Comparison of ENCODE assay signal across 10 mouse cellular contexts in genomic region chr10:22843440-22844361, GRCm38 (mm10). TPM values are rescaled to one million over a fixed set of nuclear protein-coding genes. Genes with fewer than 3 reads are reported as not detected.
DNase-seq lines count a peak whose midpoint lies in the region; ATAC-seq and TF ChIP-seq lines count a peak whose summit lies in the region.
"Had no signal": no experiment of that assay in that cellular context is flagged by ENCODE, and none has a peak within 500 bp of the region (broad histone marks: within the 10 kb centered on the region; RNA-seq: fewer than 3 reads in every experiment).

No protein-coding gene starts in this region.

- DNase-seq in forebrain, embryonic 10.5 days (ENCODE audit: extremely low spot score, low spot score): no peak
- no peak for DNase-seq in forebrain, postnatal 0 days
- peak; percentile 23 for DNase-seq in lung, embryonic 14.5 days
- DNase-seq in lung, adult 2 months: no peak
- no peak for DNase-seq in ovary, adult 18-20 months (ENCODE audit: low spot score)
- DNase-seq in adrenal gland, postnatal 4 days (ENCODE audit: low spot score in 2 of 2): no peak
- DNase-seq: cerebellum, adult 9-10 months had no signal

- no peak for TF ChIP-seq CTCF in forebrain, postnatal 0 days (IDR thresholded peaks at IDR 0.05; ENCODE audit: low read depth)
- 0 out of 2 replicates have a peak, but pooled peaks have one; percentile 2 for TF ChIP-seq CTCF in lung, embryonic 14.5 days (IDR thresholded peaks at IDR 0.05; ENCODE audit: low read depth)
- TF ChIP-seq CTCF in lung, adult 2 months (IDR thresholded peaks at IDR 0.05; ENCODE audit: insufficient read depth, low read length): no peak

- no peak for TF ChIP-seq POLR2A in lung, adult 2 months (IDR thresholded peaks at IDR 0.05; ENCODE audit: borderline replicate concordance, extremely low read depth, low read depth, low read length)

- under 1% methylated on average over 26 of the region's 26 CpGs for WGBS in forebrain, embryonic 10.5 days
- WGBS in forebrain, postnatal 0 days: 2% methylated on average over 26 of the region's 26 CpGs
- 6% methylated on average over 26 of the region's 26 CpGs for WGBS in lung, embryonic 14.5 days
- WGBS in lung, adult 2 months: 12% methylated on average over 26 of the region's 26 CpGs
- WGBS in limb, embryonic 13.5 days: 1% methylated on average over 26 of the region's 26 CpGs
- WGBS in stomach, embryonic 15.5 days: 8% methylated on average over 26 of the region's 26 CpGs

- no peaks in the 10 kb centered on the region for H3K36me3 ChIP-seq in forebrain, embryonic 10.5 days (replicated peaks)
- no peaks in the 10 kb centered on the region for H3K36me3 ChIP-seq in forebrain, postnatal 0 days (ENCODE audit: insufficient read depth)
- no peaks in the 10 kb centered on the region for H3K36me3 ChIP-seq in lung, embryonic 14.5 days (ENCODE audit: insufficient read depth)
- H3K36me3 ChIP-seq in limb, embryonic 13.5 days: no peaks in the 10 kb centered on the region
- H3K36me3 ChIP-seq in stomach, embryonic 15.5 days: no peaks in the 10 kb centered on the region

- no peaks in the 10 kb centered on the region for H3K9me3 ChIP-seq in forebrain, embryonic 10.5 days
- H3K9me3 ChIP-seq in forebrain, postnatal 0 days (ENCODE audit: low read length): no peaks in the 10 kb centered on the region
- no peaks in the 10 kb centered on the region for H3K9me3 ChIP-seq in lung, embryonic 14.5 days (ENCODE audit: low read depth, low read length)
- H3K9me3 ChIP-seq in limb, embryonic 13.5 days: no peaks in the 10 kb centered on the region
- no peaks in the 10 kb centered on the region for H3K9me3 ChIP-seq in stomach, embryonic 15.5 days

- peaks cover 96% of the 10 kb centered on the region for H3K27me3 ChIP-seq in forebrain, embryonic 10.5 days (ENCODE audit: poor library complexity, severe bottlenecking)
- peaks cover 50% of the 10 kb centered on the region for H3K27me3 ChIP-seq in forebrain, postnatal 0 days (ENCODE audit: insufficient read depth, low read length)
- peaks cover 11% of the 10 kb centered on the region for H3K27me3 ChIP-seq in lung, embryonic 14.5 days (ENCODE audit: insufficient read depth, low read length)
- H3K27me3 ChIP-seq in limb, embryonic 13.5 days: peaks cover 77% of the 10 kb centered on the region
- H3K27me3 ChIP-seq in stomach, embryonic 15.5 days (replicated peaks): peaks cover 11% of the 10 kb centered on the region; the same call in 1 of the 2 replicates

- no peak overlapping the region for H3K27ac ChIP-seq in forebrain, embryonic 10.5 days
- H3K27ac ChIP-seq in forebrain, postnatal 0 days (ENCODE audit: low read depth, low read length): no peak overlapping the region
- H3K27ac ChIP-seq in lung, embryonic 14.5 days (ENCODE audit: low read depth): no peak overlapping the region
- H3K27ac ChIP-seq in limb, embryonic 13.5 days: no peak overlapping the region
- H3K27ac ChIP-seq in stomach, embryonic 15.5 days: no peak overlapping the region
- H3K27ac ChIP-seq: macrophage had no signal

- peak overlapping the region; percentile 34 for H3K4me3 ChIP-seq in forebrain, embryonic 10.5 days
- H3K4me3 ChIP-seq in forebrain, postnatal 0 days (ENCODE audit: low read depth, low read length): no peak overlapping the region
- H3K4me3 ChIP-seq in lung, embryonic 14.5 days (ENCODE audit: low read depth, low read length): peak overlapping the region; percentile 22; the same call in 1 of the 2 replicates
- H3K4me3 ChIP-seq in lung, adult 2 months (replicated peaks; ENCODE audit: extremely low read depth, low read depth, low read length): no peak overlapping the region
- peak overlapping the region; percentile 12; the same call in 1 of the 2 replicates for H3K4me3 ChIP-seq in limb, embryonic 13.5 days
- peak overlapping the region; percentile 12; the same call in 1 of the 2 replicates for H3K4me3 ChIP-seq in stomach, embryonic 15.5 days (replicated peaks)

- H3K4me2 ChIP-seq in forebrain, postnatal 0 days (ENCODE audit: low read depth): no peak overlapping the region
- peak overlapping the region; percentile 53 for H3K4me2 ChIP-seq in lung, embryonic 14.5 days
- peak overlapping the region; percentile 38; the same call in 1 of the 2 replicates for H3K4me2 ChIP-seq in limb, embryonic 13.5 days (replicated peaks)
- H3K4me2 ChIP-seq in stomach, embryonic 15.5 days: peak overlapping the region; percentile 42

- no peak overlapping the region for H3K9ac ChIP-seq in forebrain, postnatal 0 days
- H3K9ac ChIP-seq in lung, embryonic 14.5 days: peak overlapping the region; percentile 29; the same call in 1 of the 2 replicates
- no peak overlapping the region for H3K9ac ChIP-seq in limb, embryonic 13.5 days
- H3K9ac ChIP-seq in stomach, embryonic 15.5 days: no peak overlapping the region

- H3K4me1 ChIP-seq in forebrain, embryonic 10.5 days: peaks cover 18% of the 10 kb centered on the region
- no peaks in the 10 kb centered on the region for H3K4me1 ChIP-seq in forebrain, postnatal 0 days (ENCODE audit: insufficient read depth)
- H3K4me1 ChIP-seq in lung, embryonic 14.5 days (ENCODE audit: insufficient read depth): peaks cover 11% of the 10 kb centered on the region
- no peaks in the 10 kb centered on the region for H3K4me1 ChIP-seq in lung, adult 2 months (ENCODE audit: control insufficient read depth, insufficient read depth, low read length)
- peaks cover 13% of the 10 kb centered on the region; the same call in 1 of the 2 replicates for H3K4me1 ChIP-seq in limb, embryonic 13.5 days
- peaks cover 11% of the 10 kb centered on the region; the same call in 1 of the 2 replicates for H3K4me1 ChIP-seq in stomach, embryonic 15.5 days

- no peak for ATAC-seq in forebrain, postnatal 0 days
- ATAC-seq in lung, embryonic 14.5 days (ENCODE audit: insufficient read depth): no peak
- ATAC-seq in limb, embryonic 13.5 days (ENCODE audit: low FRiP score, low read depth): no peak; the same call in 1 of the 2 replicates
- no peak for ATAC-seq in stomach, embryonic 15.5 days (ENCODE audit: insufficient read depth, low FRiP score, low read depth)

RNA-seq across cellular contexts. Expression of gene Tcf21, which starts 23.7 kb away (rescaled TPM):
- polyA plus RNA-seq in forebrain, embryonic 10.5 days (2016; fragmentation: Nextera tagmentation; extraction: Ambion mirVana): not detected in 2 replicates
- not detected in 2 replicates for total RNA-seq in forebrain, postnatal 0 days (2014; rRNA removed)
- 0.21 and 0.24 TPM in 2 replicates for polyA plus RNA-seq in forebrain, postnatal 0 days (2015; fragmentation: Nextera tagmentation; extraction: Ambion mirVana)
- polyA plus RNA-seq in lung, embryonic 14.5 days (2014; fragmentation: Nextera tagmentation; extraction: Ambion mirVana): 227 and 238 TPM in 2 replicates
- 190 and 228 TPM in 2 replicates for polyA plus RNA-seq in lung, adult 2 months (2012; rRNA removed)
- 0.37 and 0.51 TPM in 2 replicates for polyA plus RNA-seq in limb, embryonic 13.5 days (2015; fragmentation: Nextera tagmentation; extraction: Ambion mirVana)
- 211 and 218 TPM in 2 replicates for polyA plus RNA-seq in stomach, embryonic 15.5 days (2015; fragmentation: Nextera tagmentation; extraction: Ambion mirVana)
- 10 to 100 TPM; 32.6 to 58.5 TPM for total RNA-seq in adrenal gland, postnatal 4 days (2021)
- polyA plus RNA-seq: macrophage had no signal

Comparison
In these comparisons a context has a peak if more than half of its experiments do, and no peak if none do; other contexts are left out.
1. H3K4me3 ChIP-seq: peak in forebrain, embryonic 10.5 days (single experiment), lung, embryonic 14.5 days (single experiment), limb, embryonic 13.5 days (single experiment) and stomach, embryonic 15.5 days (single experiment); none in forebrain, postnatal 0 days (single experiment) and lung, adult 2 months (single experiment).
2. RNA of gene Tcf21, which starts 23.7 kb away (polyA plus RNA-seq): 227 to 238 TPM in lung, embryonic 14.5 days, 211 to 218 TPM in stomach, embryonic 15.5 days and 190 to 228 TPM in lung, adult 2 months; 0.37 to 0.51 TPM in limb, embryonic 13.5 days, 0.21 to 0.24 TPM in forebrain, postnatal 0 days and not detected in forebrain, embryonic 10.5 days; every median in the first group is over 100 times any median in the second.